In the genomic region with DNA sequence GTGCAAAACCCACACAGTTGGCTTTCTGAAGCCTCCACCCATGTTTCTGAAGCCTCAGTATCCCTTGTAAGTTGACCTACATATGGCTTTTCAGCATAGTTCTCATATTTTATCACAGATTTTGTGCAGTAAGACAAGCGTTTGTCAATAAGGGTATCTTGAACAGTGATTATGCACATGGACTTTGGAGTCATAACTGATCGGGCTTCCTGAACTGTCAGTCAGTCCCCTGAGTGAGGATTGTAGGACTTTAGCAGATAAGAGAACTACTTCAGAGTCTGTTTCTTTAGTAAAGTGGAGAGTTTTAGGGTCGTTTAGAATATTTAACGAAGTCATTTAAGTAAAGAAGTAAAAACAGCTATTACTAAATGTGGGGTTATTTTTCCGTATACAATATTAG, we compare ENCODE assay signal across 9 mouse cellular contexts. TPM values are rescaled to one million over a fixed set of nuclear protein-coding genes. Genes with fewer than 3 reads are reported as not detected.
DNase-seq lines count a peak whose midpoint lies in the region; ATAC-seq lines count a peak whose summit lies in the region.
"Had no signal": no experiment of that assay in that cellular context is flagged by ENCODE, and none has a peak within 500 bp of the region (broad histone marks: within the 10 kb centered on the region; RNA-seq: fewer than 3 reads in every experiment).

No protein-coding gene starts in this region.

- DNase-seq in kidney, adult 9 months, result no peak
- DNase-seq in embryonic facial prominence, embryonic 10.5 days (ENCODE audit: low spot score), result no peak
- DNase-seq in yolk sac, embryonic 10.5 days (ENCODE audit: low spot score), result no peak
- no peak for DNase-seq in kidney, adult 8-10 months
- DNase-seq: gastrocnemius, postnatal 10 days had no signal

- no peaks in the 10 kb centered on the region for H3K27me3 ChIP-seq in kidney, embryonic 15.5 days
- no peaks in the 10 kb centered on the region for H3K27me3 ChIP-seq in embryonic facial prominence, embryonic 10.5 days (replicated peaks; ENCODE audit: low read depth, poor library complexity, severe bottlenecking)
- H3K27me3 ChIP-seq in hindbrain, embryonic 15.5 days, result no peaks in the 10 kb centered on the region
- no peaks in the 10 kb centered on the region for H3K27me3 ChIP-seq in midbrain, embryonic 13.5 days

- peaks cover 46% of the 10 kb centered on the region for H3K4me1 ChIP-seq in kidney, embryonic 15.5 days
- peaks cover 22% of the 10 kb centered on the region for H3K4me1 ChIP-seq in embryonic facial prominence, embryonic 10.5 days
- peaks cover 27% of the 10 kb centered on the region for H3K4me1 ChIP-seq in hindbrain, embryonic 15.5 days (replicated peaks)
- H3K4me1 ChIP-seq in midbrain, embryonic 13.5 days (replicated peaks), result peaks cover 30% of the 10 kb centered on the region

- H3K9me3 ChIP-seq in kidney, embryonic 15.5 days (replicated peaks), result no peaks in the 10 kb centered on the region
- no peaks in the 10 kb centered on the region for H3K9me3 ChIP-seq in embryonic facial prominence, embryonic 10.5 days
- no peaks in the 10 kb centered on the region for H3K9me3 ChIP-seq in hindbrain, embryonic 15.5 days
- no peaks in the 10 kb centered on the region for H3K9me3 ChIP-seq in midbrain, embryonic 13.5 days

- ATAC-seq in kidney, embryonic 15.5 days (replicated peaks; ENCODE audit: low FRiP score), result no peak
- ATAC-seq in hindbrain, embryonic 15.5 days (ENCODE audit: low FRiP score, low read depth), result no peak
- no peak for ATAC-seq in midbrain, embryonic 13.5 days
- no peak for ATAC-seq in megakaryocyte-erythroid progenitor cell, adult 5-6 weeks (replicated peaks; ENCODE audit: low FRiP score, low TSS enrichment, poor library complexity, severe bottlenecking)

- H3K9ac ChIP-seq in kidney, embryonic 15.5 days, result no peak overlapping the region
- H3K9ac ChIP-seq in hindbrain, embryonic 15.5 days, result 0 out of 2 replicates have a peak overlapping the region, but pooled peaks have one; percentile 2
- H3K9ac ChIP-seq in midbrain, embryonic 13.5 days (replicated peaks), result no peak overlapping the region

- H3K4me3 ChIP-seq in kidney, embryonic 15.5 days (replicated peaks), result no peak overlapping the region
- peak overlapping the region; percentile 68 for H3K4me3 ChIP-seq in embryonic facial prominence, embryonic 10.5 days
- no peak overlapping the region for H3K4me3 ChIP-seq in hindbrain, embryonic 15.5 days
- H3K4me3 ChIP-seq in midbrain, embryonic 13.5 days (replicated peaks), result 0 out of 2 replicates have a peak overlapping the region, but pooled peaks have one; percentile 63

- H3K36me3 ChIP-seq in kidney, embryonic 15.5 days, result peaks cover 37% of the 10 kb centered on the region
- peaks cover 48% of the 10 kb centered on the region for H3K36me3 ChIP-seq in embryonic facial prominence, embryonic 10.5 days (replicated peaks)
- peaks cover 11% of the 10 kb centered on the region; the same call in 1 of the 2 replicates for H3K36me3 ChIP-seq in hindbrain, embryonic 15.5 days
- H3K36me3 ChIP-seq in midbrain, embryonic 13.5 days, result peaks cover 14% of the 10 kb centered on the region

- peak overlapping the region; percentile 65 for H3K4me2 ChIP-seq in kidney, embryonic 15.5 days
- H3K4me2 ChIP-seq in hindbrain, embryonic 15.5 days, result peak overlapping the region; percentile 62
- H3K4me2 ChIP-seq in midbrain, embryonic 13.5 days (replicated peaks), result peak overlapping the region; percentile 63

- WGBS in kidney, embryonic 15.5 days, result 86% methylated on average over 5 of the region's 5 CpGs
- WGBS in embryonic facial prominence, embryonic 10.5 days, result 89% methylated on average over 5 of the region's 5 CpGs
- 90% methylated on average over 5 of the region's 5 CpGs for whole genome bisulfite sequencing in hindbrain, embryonic 15.5 days
- 92% methylated on average over 5 of the region's 5 CpGs for WGBS in midbrain, embryonic 13.5 days

- no peak overlapping the region for H3K27ac ChIP-seq in kidney, embryonic 15.5 days
- H3K27ac ChIP-seq in embryonic facial prominence, embryonic 10.5 days (replicated peaks), result no peak overlapping the region
- H3K27ac ChIP-seq in hindbrain, embryonic 15.5 days (replicated peaks), result no peak overlapping the region
- H3K27ac ChIP-seq in midbrain, embryonic 13.5 days, result no peak overlapping the region

RNA-seq across cellular contexts. Expression of gene Tor1aip1, which starts 6.2 kb away (rescaled TPM):
- 41.4 and 45.8 TPM in 2 replicates for polyA plus RNA-seq in kidney, embryonic 15.5 days (2015; fragmentation: Nextera tagmentation; extraction: Ambion mirVana)
- 37.0 and 38.8 TPM in 2 replicates for polyA plus RNA-seq in embryonic facial prominence, embryonic 10.5 days (2016; fragmentation: Nextera tagmentation; extraction: Ambion mirVana)
- polyA plus RNA-seq in hindbrain, embryonic 15.5 days (2015; fragmentation: Nextera tagmentation; extraction: Ambion mirVana), result 21.0 and 23.8 TPM in 2 replicates
- 27.2 and 29.5 TPM in 2 replicates for polyA plus RNA-seq in midbrain, embryonic 13.5 days (2015; fragmentation: Nextera tagmentation; extraction: Ambion mirVana)
- 45.5 and 53.1 TPM in 2 replicates for total RNA-seq in megakaryocyte-erythroid progenitor cell, adult 5-6 weeks (2014; fragmentation: Nextera tagmentation)
- total RNA-seq in megakaryocyte-erythroid progenitor cell, adult 5-6 weeks (2017), result 22.6 and 26.2 TPM in 2 replicates

RNA-seq across cellular contexts. Expression of gene Tor1aip2, which starts 7.3 kb away (rescaled TPM):
- polyA plus RNA-seq in kidney, embryonic 15.5 days (2015; fragmentation: Nextera tagmentation; extraction: Ambion mirVana), result 112 and 114 TPM in 2 replicates
- polyA plus RNA-seq in embryonic facial prominence, embryonic 10.5 days (2016; fragmentation: Nextera tagmentation; extraction: Ambion mirVana), result 111 and 116 TPM in 2 replicates
- 63.3 and 65.6 TPM in 2 replicates for polyA plus RNA-seq in hindbrain, embryonic 15.5 days (2015; fragmentation: Nextera tagmentation; extraction: Ambion mirVana)
- 73.3 and 74.6 TPM in 2 replicates for polyA plus RNA-seq in midbrain, embryonic 13.5 days (2015; fragmentation: Nextera tagmentation; extraction: Ambion mirVana)
- 85.3 and 102 TPM in 2 replicates for total RNA-seq in megakaryocyte-erythroid progenitor cell, adult 5-6 weeks (2014; fragmentation: Nextera tagmentation)
- total RNA-seq in megakaryocyte-erythroid progenitor cell, adult 5-6 weeks (2017), result 69.9 and 77.6 TPM in 2 replicates

Comparison
In these comparisons a context has a peak if more than half of its experiments do, and no peak if none do; other contexts are left out.
1. H3K4me3 ChIP-seq: peak in embryonic facial prominence, embryonic 10.5 days (single experiment) and midbrain, embryonic 13.5 days (single experiment); none in kidney, embryonic 15.5 days (single experiment) and hindbrain, embryonic 15.5 days (single experiment).
2. Peak in every context shown above with its lines, with median percentiles within 50 percentile points of each other: H3K4me2 ChIP-seq.